16 mouse cellular contexts compared by ENCODE assay signal in genomic region chr14:25135371-25135770, GRCm38 (mm10).
A peak's percentile ranks its signal among the peaks of the same experiment; 100 is the strongest.
DNase-seq lines count a peak whose midpoint lies in the region; ATAC-seq and TF ChIP-seq lines count a peak whose summit lies in the region.
"Had no signal": no experiment of that assay in that cellular context is flagged by ENCODE, and none has a peak within 500 bp of the region (broad histone marks: within the 10 kb centered on the region; RNA-seq: fewer than 3 reads in every experiment).

No protein-coding gene starts in this region.

- no peak overlapping the region for H3K4me3 ChIP-seq in hindbrain, embryonic 15.5 days
- no peak overlapping the region for H3K4me3 ChIP-seq in hindbrain, embryonic 12.5 days
- no peak overlapping the region for H3K4me3 ChIP-seq in lung, postnatal 0 days (ENCODE audit: low read depth, low read length)
- no peak overlapping the region for H3K4me3 ChIP-seq in embryonic facial prominence, embryonic 13.5 days
- no peak overlapping the region for H3K4me3 ChIP-seq in limb, embryonic 10.5 days
- no peak overlapping the region for H3K4me3 ChIP-seq in liver, embryonic 12.5 days
- H3K4me3 ChIP-seq: neural tube, embryonic 12.5 days had no signal

- no peak for TF ChIP-seq CTCF in lung, postnatal 0 days (IDR thresholded peaks at IDR 0.05)

- H3K4me2 ChIP-seq in hindbrain, embryonic 15.5 days: no peak overlapping the region
- H3K4me2 ChIP-seq in hindbrain, embryonic 12.5 days (replicated peaks): no peak overlapping the region
- H3K4me2 ChIP-seq in lung, postnatal 0 days (replicated peaks; ENCODE audit: low read depth, low read length): no peak overlapping the region
- no peak overlapping the region for H3K4me2 ChIP-seq in embryonic facial prominence, embryonic 13.5 days
- no peak overlapping the region for H3K4me2 ChIP-seq in liver, embryonic 12.5 days
- H3K4me2 ChIP-seq: neural tube, embryonic 12.5 days had no signal

- H3K27ac ChIP-seq in hindbrain, embryonic 15.5 days (replicated peaks): peak overlapping the region; percentile 71
- H3K27ac ChIP-seq in hindbrain, embryonic 12.5 days: no peak overlapping the region
- H3K27ac ChIP-seq in lung, postnatal 0 days (ENCODE audit: low read length): no peak overlapping the region
- 0 out of 2 replicates have a peak overlapping the region, but pooled peaks have one; percentile 52 for H3K27ac ChIP-seq in embryonic facial prominence, embryonic 13.5 days
- peak overlapping the region; percentile 61; the same call in 1 of the 2 replicates for H3K27ac ChIP-seq in limb, embryonic 10.5 days
- H3K27ac ChIP-seq in liver, embryonic 12.5 days: no peak overlapping the region
- H3K27ac ChIP-seq: neural tube, embryonic 12.5 days had no signal

- H3K9ac ChIP-seq in hindbrain, embryonic 15.5 days: no peak overlapping the region
- H3K9ac ChIP-seq in hindbrain, embryonic 12.5 days: no peak overlapping the region
- no peak overlapping the region for H3K9ac ChIP-seq in lung, postnatal 0 days (replicated peaks; ENCODE audit: low read depth)
- no peak overlapping the region for H3K9ac ChIP-seq in embryonic facial prominence, embryonic 13.5 days
- H3K9ac ChIP-seq in liver, embryonic 12.5 days: no peak overlapping the region
- H3K9ac ChIP-seq: neural tube, embryonic 12.5 days had no signal

- WGBS in hindbrain, embryonic 15.5 days: 42% methylated on average over 3 of the region's 3 CpGs
- 64% methylated on average over 3 of the region's 3 CpGs for WGBS in hindbrain, embryonic 12.5 days
- WGBS in lung, postnatal 0 days: 58% methylated on average over 3 of the region's 3 CpGs
- WGBS in embryonic facial prominence, embryonic 13.5 days: 65% methylated on average over 3 of the region's 3 CpGs
- 93% methylated on average over 3 of the region's 3 CpGs for WGBS in limb, embryonic 10.5 days
- WGBS in liver, embryonic 12.5 days (ENCODE audit: insufficient replicate concordance): 71% methylated on average over 3 of the region's 3 CpGs

- no peak for TF ChIP-seq EP300 in lung, postnatal 0 days (IDR thresholded peaks at IDR 0.05)

- H3K27me3 ChIP-seq in hindbrain, embryonic 15.5 days: no peaks in the 10 kb centered on the region
- H3K27me3 ChIP-seq in hindbrain, embryonic 12.5 days: 0 out of 2 replicates have a peak, but pooled peaks cover 4% of the 10 kb centered on the region
- no peaks in the 10 kb centered on the region for H3K27me3 ChIP-seq in lung, postnatal 0 days (replicated peaks; ENCODE audit: insufficient read depth, low read length)
- H3K27me3 ChIP-seq in embryonic facial prominence, embryonic 13.5 days: no peaks in the 10 kb centered on the region
- no peaks in the 10 kb centered on the region for H3K27me3 ChIP-seq in limb, embryonic 10.5 days (ENCODE audit: low read depth, poor library complexity, severe bottlenecking)
- no peaks in the 10 kb centered on the region for H3K27me3 ChIP-seq in liver, embryonic 12.5 days (replicated peaks)
- H3K27me3 ChIP-seq: neural tube, embryonic 12.5 days had no signal

- H3K4me1 ChIP-seq in hindbrain, embryonic 15.5 days (replicated peaks): peaks cover 29% of the 10 kb centered on the region
- peaks cover 4% of the 10 kb centered on the region; the same call in 1 of the 2 replicates for H3K4me1 ChIP-seq in hindbrain, embryonic 12.5 days
- H3K4me1 ChIP-seq in lung, postnatal 0 days (ENCODE audit: insufficient read depth, low read depth, low read length): no peaks in the 10 kb centered on the region; the same call in none of the 2 replicates
- H3K4me1 ChIP-seq in embryonic facial prominence, embryonic 13.5 days: 0 out of 2 replicates have a peak, but pooled peaks cover 16% of the 10 kb centered on the region
- H3K4me1 ChIP-seq in limb, embryonic 10.5 days: peaks cover 23% of the 10 kb centered on the region
- H3K4me1 ChIP-seq in liver, embryonic 12.5 days: no peaks in the 10 kb centered on the region

- peak; percentile 51; the same call in 1 of the 2 replicates for ATAC-seq in hindbrain, embryonic 15.5 days (ENCODE audit: low FRiP score, low read depth)
- no peak for ATAC-seq in hindbrain, embryonic 12.5 days (ENCODE audit: low FRiP score)
- peak; percentile 41; the same call in 1 of the 2 replicates for ATAC-seq in lung, postnatal 0 days
- no peak for ATAC-seq in embryonic facial prominence, embryonic 13.5 days (ENCODE audit: insufficient number of reproducible peaks, insufficient read depth, low FRiP score, low TSS enrichment, low read depth)
- ATAC-seq in liver, embryonic 12.5 days: no peak
- ATAC-seq: inflammation-experienced regulatory T-cells, adult 6 months had no signal

- H3K36me3 ChIP-seq in hindbrain, embryonic 15.5 days: no peaks in the 10 kb centered on the region
- no peaks in the 10 kb centered on the region for H3K36me3 ChIP-seq in hindbrain, embryonic 12.5 days
- no peaks in the 10 kb centered on the region for H3K36me3 ChIP-seq in lung, postnatal 0 days (ENCODE audit: insufficient read depth, low read length)
- H3K36me3 ChIP-seq in embryonic facial prominence, embryonic 13.5 days: no peaks in the 10 kb centered on the region
- H3K36me3 ChIP-seq in limb, embryonic 10.5 days: no peaks in the 10 kb centered on the region
- no peaks in the 10 kb centered on the region for H3K36me3 ChIP-seq in liver, embryonic 12.5 days
- H3K36me3 ChIP-seq: G1E; neural tube, embryonic 12.5 days had no signal

- DNase-seq in lung, postnatal 0 days (ENCODE audit: low spot score): peak; percentile 30
- no peak for DNase-seq in lung, postnatal 25 days (ENCODE audit: low spot score)
- DNase-seq in limb, embryonic 10.5 days (ENCODE audit: low spot score): no peak
- DNase-seq: adrenal gland, postnatal 14 days; cerebellum, postnatal 14 days; layer of hippocampus, postnatal 36 days; liver; midbrain, embryonic 14.5 days; thymus, adult 18-20 months had no signal

- H3K9me3 ChIP-seq in hindbrain, embryonic 15.5 days: no peaks in the 10 kb centered on the region
- no peaks in the 10 kb centered on the region for H3K9me3 ChIP-seq in hindbrain, embryonic 12.5 days (replicated peaks)
- H3K9me3 ChIP-seq in lung, postnatal 0 days (ENCODE audit: low read length): no peaks in the 10 kb centered on the region
- no peaks in the 10 kb centered on the region for H3K9me3 ChIP-seq in embryonic facial prominence, embryonic 13.5 days
- peaks cover 6% of the 10 kb centered on the region for H3K9me3 ChIP-seq in limb, embryonic 10.5 days (replicated peaks)
- H3K9me3 ChIP-seq in liver, embryonic 12.5 days (replicated peaks): peaks cover 5% of the 10 kb centered on the region; the same call in 1 of the 2 replicates
- H3K9me3 ChIP-seq: neural tube, embryonic 12.5 days had no signal

Comparison
In these comparisons a context has a peak if more than half of its experiments do, and no peak if none do; other contexts are left out.
1. ATAC-seq: peak in hindbrain, embryonic 15.5 days (single experiment) and lung, postnatal 0 days (single experiment); none in hindbrain, embryonic 12.5 days (single experiment), embryonic facial prominence, embryonic 13.5 days (single experiment) and liver, embryonic 12.5 days (single experiment).
2. H3K27ac ChIP-seq: peak in hindbrain, embryonic 15.5 days (single experiment), embryonic facial prominence, embryonic 13.5 days (single experiment) and limb, embryonic 10.5 days (single experiment); none in hindbrain, embryonic 12.5 days (single experiment), lung, postnatal 0 days (single experiment) and liver, embryonic 12.5 days (single experiment).